Mouse (Mus musculus) stomach, postnatal 0 days (tissue): ENCODE measurements around the gene Gm11060. TPM values are rescaled to one million over a fixed set of nuclear protein-coding genes. Genes with fewer than 3 reads are reported as not detected.

Experiments
- ATAC-seq: fragments of 200-750 bp; cut with Nextera tagmentation; 2 replicates; pipeline ENCODE4 v1.8.0; 2017; ENCODE audit not compliant: low FRiP score, low TSS enrichment
- DNase-seq: peaks from one replicate; pipeline ENCODE4 v3.0.0-alpha.2; 2016; ENCODE audit warnings: low spot score
- H3K27ac ChIP-seq: fragments of 300-500 bp; sonication (generic); replicated peaks from 2 replicates; pipeline ENCODE4 v1.5.1; 2014; ENCODE audit warnings: mild to moderate bottlenecking, control low read depth
- H3K27me3 ChIP-seq: fragments of 300-500 bp; sonication (generic); 2 replicates; pipeline ENCODE4 v1.6.1; 2014; ENCODE audit warnings: low read length; ENCODE audit not compliant: control insufficient read depth, insufficient read depth
- H3K36me3 ChIP-seq: fragments of 300-500 bp; sonication (generic); 2 replicates; pipeline ENCODE4 v1.6.1; 2014; ENCODE audit warnings: low read length, mixed read lengths; ENCODE audit not compliant: control insufficient read depth, insufficient read depth
- H3K4me1 ChIP-seq: fragments of 300-500 bp; sonication (generic); replicated peaks from 2 replicates; pipeline ENCODE4 v1.6.1; 2014; ENCODE audit warnings: antibody characterized with exemption; ENCODE audit not compliant: control insufficient read depth, insufficient read depth
- H3K4me2 ChIP-seq: fragments of 300-500 bp; sonication (generic); replicated peaks from 2 replicates; pipeline ENCODE4 v1.6.1; 2014; ENCODE audit warnings: low read depth, mild to moderate bottlenecking, control low read depth, moderate library complexity
- H3K4me3 ChIP-seq: fragments of 300-500 bp; sonication (generic); 2 replicates; pipeline ENCODE4 v1.5.1; 2014; ENCODE audit warnings: low read depth, low read length, control low read depth
- H3K9ac ChIP-seq: fragments of 300-500 bp; sonication (generic); 2 replicates; pipeline ENCODE4 v1.6.1; 2014; ENCODE audit warnings: mild to moderate bottlenecking, low read length, control low read depth, mixed read lengths
- H3K9me3 ChIP-seq: fragments of 300-500 bp; sonication (generic); 2 replicates; pipeline ENCODE4 v1.6.1; 2016; ENCODE audit warnings: low read length; ENCODE audit not compliant: control insufficient read depth
- CTCF ChIP-seq: IDR thresholded peaks from 2 replicates; pipeline ENCODE4 v1.5.1; 2016; ENCODE audit warnings: antibody characterized with exemption, low read depth, mild to moderate bottlenecking, moderate library complexity
- EP300 ChIP-seq: optimal IDR thresholded peaks from 2 replicates; pipeline ENCODE3; 2016; ENCODE audit warnings: antibody characterized with exemption
- WGBS: fragments of 180-500 bp; shearing (Covaris S2); extraction: QIAGEN DNeasy Blood & Tissue Kit; methylation state at CpG from one replicate; pipeline ENCODE4 v1.1.7; 2014; 5-methylcytosine and 5-hydroxymethylcytosine counted together
- polyA plus RNA-seq: library from polyadenylated mRNA; unstranded; fragments of >200 nt; fragmentation: Nextera tagmentation; extraction: Ambion mirVana; gene quantifications from 2 replicates; pipeline ENCODE4 v1.2.1, GENCODE M21; 2015

Gm11060 gene
- polyA plus RNA-seq, 1 experiment from 2014 or later = not detected

- Histone ChIP-seq H3K36me3 (no peaks in the 10 kb centered on the region), H3K4me3 (no peak overlapping the region), H3K4me1 (no peaks in the 10 kb centered on the region), H3K27me3 (no peaks in the 10 kb centered on the region), H3K4me2 (no peak overlapping the region), H3K27ac (no peak overlapping the region), H3K9ac (no peak overlapping the region), H3K9me3 (no peaks in the 10 kb centered on the region)
- WGBS = 77% methylated on average over 4 of the region's 4 CpGs
- DNase-seq (no peak), ATAC-seq (no peak)
- TF ChIP-seq EP300 (no peak), CTCF (peak; percentile 49)
These were observed 19.3 kb upstream of the Gm11060 start for GRCm38 (mm10) chr2:105072496-105072895.

GRCm38 (mm10) chr2:105074196-105074595 is 17.6 kb upstream of the Gm11060 start:
- 45% methylated on average over 4 of the region's 4 CpGs for WGBS
- H3K4me3 ChIP-seq = no peak overlapping the region
- H3K36me3 ChIP-seq = no peaks in the 10 kb centered on the region
- DNase-seq (no peak), ATAC-seq (no peak)
- H3K9me3 ChIP-seq = no peaks in the 10 kb centered on the region
- TF ChIP-seq CTCF (no peak), EP300 (no peak)
- H3K4me2 ChIP-seq = no peak overlapping the region
- no peaks in the 10 kb centered on the region for H3K4me1 ChIP-seq
- no peak overlapping the region for H3K9ac ChIP-seq
- no peaks in the 10 kb centered on the region for H3K27me3 ChIP-seq
- H3K27ac ChIP-seq = no peak overlapping the region

- H3K9ac ChIP-seq = no peak overlapping the region
- H3K9me3 ChIP-seq = no peaks in the 10 kb centered on the region
- H3K4me2 ChIP-seq = no peak overlapping the region
- no peak for TF ChIP-seq CTCF
- no peak for TF ChIP-seq EP300
- H3K4me3 ChIP-seq = no peak overlapping the region
- WGBS = 65% methylated on average over 5 of the region's 5 CpGs
- ATAC-seq (no peak), DNase-seq (no peak)
- H3K36me3 ChIP-seq = no peaks in the 10 kb centered on the region
- H3K27ac ChIP-seq = no peak overlapping the region
- H3K4me1 ChIP-seq = no peaks in the 10 kb centered on the region
- H3K27me3 ChIP-seq = no peaks in the 10 kb centered on the region
These were observed 16.0 kb upstream of the Gm11060 start for GRCm38 (mm10) chr2:105075809-105076208.

GRCm38 (mm10) chr2:105077151-105077550 is 14.7 kb upstream of the Gm11060 start:
- Histone ChIP-seq H3K4me3 (no peak overlapping the region), H3K36me3 (no peaks in the 10 kb centered on the region), H3K4me2 (no peak overlapping the region), H3K27ac (no peak overlapping the region), H3K9me3 (no peaks in the 10 kb centered on the region), H3K27me3 (no peaks in the 10 kb centered on the region), H3K9ac (no peak overlapping the region), H3K4me1 (no peaks in the 10 kb centered on the region)
- TF ChIP-seq CTCF = no peak
- TF ChIP-seq EP300 = no peak
- ATAC-seq (no peak), DNase-seq (no peak)
- 92% methylated on average over 7 of the region's 7 CpGs for WGBS

GRCm38 (mm10) chr2:105082256-105082790 is 9.5 kb upstream of the Gm11060 start:
- Histone ChIP-seq H3K9me3 (no peaks in the 10 kb centered on the region), H3K4me1 (no peaks in the 10 kb centered on the region), H3K27ac (no peak overlapping the region), H3K27me3 (no peaks in the 10 kb centered on the region), H3K4me3 (no peak overlapping the region), H3K4me2 (no peak overlapping the region), H3K36me3 (no peaks in the 10 kb centered on the region), H3K9ac (no peak overlapping the region)
- 34% methylated on average over 9 of the region's 9 CpGs for WGBS
- TF ChIP-seq EP300 = no peak
- no peak for TF ChIP-seq CTCF
- DNase-seq = no peak
- no peak for ATAC-seq

- WGBS = 78% methylated on average over 4 of the region's 4 CpGs
These were observed 7.8 kb upstream of the Gm11060 start for GRCm38 (mm10) chr2:105084035-105084434.

More at GRCm38 (mm10) chr2:105084035-105084434, 7.8 kb upstream of the Gm11060 start:
- Histone ChIP-seq H3K4me2 (no peak overlapping the region), H3K4me3 (no peak overlapping the region), H3K27ac (no peak overlapping the region), H3K27me3 (no peaks in the 10 kb centered on the region), H3K9me3 (no peaks in the 10 kb centered on the region), H3K4me1 (no peaks in the 10 kb centered on the region), H3K36me3 (no peaks in the 10 kb centered on the region), H3K9ac (no peak overlapping the region)
- TF ChIP-seq EP300 (no peak), CTCF (no peak)
- DNase-seq = no peak
- ATAC-seq = no peak
